Mouse (Mus musculus) regulatory T cell (primary cell): ENCODE measurements around the gene Zfp985.
"Not testable (repeated sequence)": the region's sequence is repeated elsewhere in the genome, so short reads cannot be mapped to it uniquely, and the experiment has no call there.

Experiments
- in situ Hi-C: fragments of 300-600 bp; cut with MboI, MseI; formaldehyde crosslinking; loops from one replicate; pipeline ENCODE4 v1.15.1; 2025; ENCODE audit warnings: high pct_unique_total_duplicates

The Zfp985 gene

GRCm38 (mm10) chr4:147553071-147553470 lies at the start of gene Zfp985:
Gene Zfp985, plus strand, starts transcription at chr4:147553277.
- in situ Hi-C loops: loop anchor here (25.0 kb wide), 1 partner anchor 741 kb away; no protein-coding TSS in a partner anchor

- in situ Hi-C loops: loop anchor here (10.0 to 25.0 kb wide), 2 partner anchors 524 to 1647 kb away; partner anchors contain the start of gene Zfp986
Measured at GRCm38 (mm10) chr4:147509174-147509573, 43.9 kb upstream of the Zfp985 start.

GRCm38 (mm10) chr4:147518981-147519380 lies 34.1 kb upstream of the Zfp985 start:
- in situ Hi-C loops: loop anchor here (5.0 to 25.0 kb wide), 5 partner anchors 68 to 1962 kb away; partner anchors contain the start of gene Zfp986

DNA sequence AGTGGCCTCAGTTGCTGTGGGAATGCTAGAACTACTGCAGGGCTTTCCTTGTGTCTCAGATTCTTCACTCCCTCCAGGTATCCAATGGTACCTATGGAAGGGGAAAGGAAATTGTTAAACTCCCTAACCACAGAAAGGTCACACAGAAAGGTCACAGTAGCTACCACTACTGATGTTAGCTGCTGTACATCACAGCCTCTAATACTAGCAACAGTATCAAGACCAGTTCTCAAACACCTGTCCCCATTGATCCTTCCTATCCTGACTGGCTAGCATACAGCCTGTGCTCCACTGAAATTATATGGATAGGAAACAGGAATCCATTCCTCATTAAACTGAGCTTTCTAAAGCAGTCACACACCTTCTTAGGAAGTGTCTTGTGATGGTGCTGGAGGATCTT lies 33.0 kb upstream of the Zfp985 start:
- in situ Hi-C loops: loop anchor here (25.0 kb wide), 1 partner anchor 1658 kb away; the partner anchor contains the start of gene Zfp986

- in situ Hi-C loops: no loop called here
Measured at GRCm38 (mm10) chr4:147525125-147525524, 28.0 kb upstream of the Zfp985 start.

DNA sequence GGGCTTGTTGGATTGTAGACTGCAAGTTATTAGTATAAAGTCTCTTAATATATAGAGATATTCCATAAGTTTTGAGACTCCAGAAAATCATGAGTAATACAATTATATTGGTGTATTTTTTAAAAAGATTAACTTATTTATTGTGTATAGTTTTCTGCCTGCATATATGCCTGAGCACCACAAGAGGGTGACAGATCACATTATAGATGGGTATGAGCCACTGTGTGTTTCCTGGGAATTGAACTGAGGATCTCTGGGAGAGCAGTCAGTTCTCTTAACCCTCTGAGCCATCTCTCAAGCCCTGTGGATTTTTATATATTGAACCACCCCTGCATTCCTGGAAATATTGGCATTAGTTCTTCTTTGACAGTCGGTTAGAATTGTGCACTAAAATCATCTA lies 22.7 kb upstream of the Zfp985 start:
- in situ Hi-C loops: no loop called here

DNA sequence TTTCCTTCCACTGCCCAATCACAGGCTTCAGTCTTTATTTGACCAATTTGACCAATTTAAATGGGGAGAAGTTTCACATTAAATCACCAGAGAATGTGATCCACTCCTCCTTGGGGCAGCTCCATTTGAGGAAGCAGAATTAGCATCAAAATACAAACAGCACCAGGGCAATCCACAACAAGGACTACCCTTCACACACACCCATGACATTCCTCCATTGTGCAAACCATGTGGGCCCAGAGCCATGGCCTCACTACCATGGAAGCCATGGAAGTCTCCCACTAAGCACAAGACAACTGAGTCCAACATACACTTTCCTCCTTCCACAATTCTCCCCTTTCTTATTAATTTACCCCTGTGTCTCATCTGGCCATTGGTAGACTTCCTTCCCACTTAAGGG lies 17.2 kb upstream of the Zfp985 start:
- in situ Hi-C loops: not testable (repeated sequence)

DNA sequence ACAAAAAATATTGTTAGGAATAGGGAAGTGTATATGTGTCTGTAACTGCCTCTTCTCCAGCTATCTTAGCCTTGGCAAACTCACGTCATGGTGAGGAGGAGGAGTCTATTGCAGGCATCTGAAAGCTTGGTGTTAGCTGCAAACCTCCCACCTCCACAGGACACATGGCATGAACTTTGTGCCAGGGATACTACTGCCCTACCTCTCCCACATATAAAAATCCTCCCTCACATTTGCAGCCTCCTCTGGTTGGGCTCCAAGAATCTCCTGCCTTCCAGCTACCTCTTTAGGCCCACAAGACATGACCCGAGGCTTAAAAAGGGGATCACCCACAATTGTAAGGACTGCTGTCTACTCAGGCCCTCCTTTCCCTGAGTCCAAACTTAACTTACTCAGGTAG lies 15.4 kb upstream of the Zfp985 start:
- in situ Hi-C loops: no loop called here

DNA sequence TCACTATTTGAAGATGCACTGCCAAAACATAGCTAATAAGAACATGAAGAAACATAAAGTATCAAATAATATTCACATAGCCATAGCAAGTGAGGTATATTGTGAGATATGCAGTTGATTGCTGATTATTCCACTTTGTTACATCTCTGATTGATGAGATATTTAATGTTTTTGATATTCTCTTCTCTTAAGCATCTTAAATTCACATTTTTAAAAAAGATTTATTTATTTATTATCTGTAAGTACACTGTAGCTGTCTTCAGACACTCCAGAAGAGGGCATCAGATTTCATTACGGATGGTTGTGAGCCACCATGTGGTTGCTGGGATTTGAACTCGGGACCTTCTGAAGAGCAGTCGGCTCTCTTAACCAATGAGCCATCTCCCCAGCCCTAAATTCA lies 13.2 kb upstream of the Zfp985 start, which contains the start of gene Gm16503:
TSS of gene Gm16503 (plus strand) at position 301 of the 400 bp plus-strand sequence.
- in situ Hi-C loops: not testable (repeated sequence)

DNA sequence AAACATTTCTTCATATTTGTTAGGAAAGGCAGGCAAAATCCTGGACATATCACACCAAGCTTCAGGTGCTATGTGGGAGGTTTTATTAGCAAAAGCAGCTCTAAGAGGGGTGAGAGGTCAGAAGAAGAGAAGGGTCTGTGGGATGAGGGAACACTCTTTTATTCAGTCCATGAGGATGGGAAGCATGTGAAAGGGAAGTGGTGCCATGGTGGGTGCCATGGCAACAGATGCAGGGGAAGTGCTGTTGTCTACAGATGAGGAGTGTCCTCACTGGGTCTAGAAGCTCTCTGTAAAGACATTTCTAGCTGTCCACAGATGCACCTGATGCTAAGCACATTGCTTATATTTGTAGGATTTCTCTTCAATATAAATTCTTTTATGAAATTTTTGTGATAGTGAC lies 12.0 kb upstream of the Zfp985 start:
- in situ Hi-C loops: no loop called here

DNA sequence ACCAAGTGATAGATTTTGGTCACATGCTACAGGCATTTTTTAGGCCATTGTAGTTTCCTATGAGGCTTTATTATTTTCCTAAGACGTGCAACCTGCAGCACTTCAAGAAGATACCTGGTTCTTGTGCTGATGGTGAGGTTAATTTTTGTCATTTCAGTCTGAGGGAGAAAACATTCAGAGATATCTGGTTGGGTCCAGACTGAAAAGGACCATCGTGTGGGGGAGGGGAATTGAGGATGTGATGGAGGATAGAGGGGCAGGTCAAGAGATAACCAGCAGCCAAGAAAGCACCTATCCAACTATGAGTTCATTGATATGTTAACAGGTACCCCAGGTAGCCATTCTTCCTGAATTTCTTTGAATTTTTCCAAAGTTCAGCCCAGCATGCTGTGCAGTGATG lies 1.3 kb downstream of the Zfp985 start:
- in situ Hi-C loops: loop anchor here (25.0 kb wide), 1 partner anchor 742 kb away; no protein-coding TSS in a partner anchor

- in situ Hi-C loops: loop anchor here (25.0 kb wide), 1 partner anchor 745 kb away; no protein-coding TSS in a partner anchor
Measured at GRCm38 (mm10) chr4:147556921-147557320, 3.8 kb downstream of the Zfp985 start.

GRCm38 (mm10) chr4:147558011-147558410 lies 4.9 kb downstream of the Zfp985 start:
- in situ Hi-C loops: loop anchor here (25.0 kb wide), 1 partner anchor 746 kb away; no protein-coding TSS in a partner anchor

GRCm38 (mm10) chr4:147559096-147559495 lies 6.0 kb downstream of the Zfp985 start:
- in situ Hi-C loops: loop anchor here (25.0 kb wide), 1 partner anchor 747 kb away; no protein-coding TSS in a partner anchor

DNA sequence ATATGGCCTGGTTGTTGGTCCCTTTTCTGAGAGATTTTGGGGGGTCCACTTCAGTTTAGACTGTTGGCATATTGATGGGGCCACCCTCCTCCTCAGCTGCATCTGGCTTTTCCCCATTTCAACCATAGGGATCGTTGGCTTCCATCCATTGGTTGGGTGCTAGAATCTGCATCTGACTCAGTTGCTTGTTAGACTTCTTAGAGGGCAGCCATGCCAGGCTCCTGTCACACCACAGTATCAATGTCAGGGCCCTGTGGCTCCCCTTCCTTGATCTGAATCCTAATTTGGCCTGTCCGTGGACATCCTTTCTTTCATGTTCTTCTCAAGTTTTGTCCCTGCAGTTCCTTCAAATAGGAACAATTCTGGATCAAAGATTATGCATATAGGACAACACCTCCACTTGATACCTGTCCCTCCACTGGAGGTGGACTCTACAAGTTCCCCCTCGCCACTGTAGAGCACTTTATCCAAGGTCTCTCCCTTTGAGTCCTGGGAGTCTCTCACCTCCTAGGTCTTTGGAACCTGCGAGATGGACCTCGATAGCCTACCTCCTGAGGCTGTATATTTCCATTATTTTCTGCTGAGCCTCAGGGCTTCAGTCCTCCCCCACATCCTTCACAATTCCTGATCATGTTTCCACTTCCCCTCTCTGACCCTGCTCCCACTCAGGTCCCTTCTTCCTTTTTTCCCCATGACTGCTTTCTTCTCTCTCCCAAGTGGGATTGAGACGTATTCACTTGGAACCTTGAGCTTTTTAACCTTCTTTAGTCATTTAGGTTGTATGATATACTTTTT lies 12.5 kb downstream of the Zfp985 start:
- in situ Hi-C loops: loop anchor here (5.0 to 25.0 kb wide), 3 partner anchors 252 to 1688 kb away; no protein-coding TSS in a partner anchor

DNA sequence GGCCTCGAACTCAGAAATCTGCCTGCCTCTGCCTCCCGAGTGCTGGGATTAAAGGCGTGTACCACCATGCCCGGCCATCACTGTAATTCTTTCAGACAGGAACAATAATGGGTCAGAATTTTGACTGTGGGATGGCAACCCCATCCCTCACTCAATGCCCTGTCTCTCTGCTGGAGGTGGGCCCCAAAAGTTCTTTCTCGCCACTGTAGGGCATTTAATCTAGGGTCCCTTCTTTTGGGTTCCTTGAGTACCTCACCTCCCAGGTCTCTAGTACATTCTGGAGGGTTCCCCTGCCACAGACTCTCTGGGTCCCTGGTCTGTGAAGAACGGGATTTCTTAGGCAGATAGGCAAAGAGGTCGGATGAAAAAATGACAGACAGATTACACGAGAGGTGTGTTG lies 18.1 kb downstream of the Zfp985 start:
- in situ Hi-C loops: loop anchor here (25.0 kb wide), 1 partner anchor 759 kb away; no protein-coding TSS in a partner anchor

- in situ Hi-C loops: not testable (repeated sequence)
Measured at GRCm38 (mm10) chr4:147579371-147579770, 26.3 kb downstream of the Zfp985 start.

DNA sequence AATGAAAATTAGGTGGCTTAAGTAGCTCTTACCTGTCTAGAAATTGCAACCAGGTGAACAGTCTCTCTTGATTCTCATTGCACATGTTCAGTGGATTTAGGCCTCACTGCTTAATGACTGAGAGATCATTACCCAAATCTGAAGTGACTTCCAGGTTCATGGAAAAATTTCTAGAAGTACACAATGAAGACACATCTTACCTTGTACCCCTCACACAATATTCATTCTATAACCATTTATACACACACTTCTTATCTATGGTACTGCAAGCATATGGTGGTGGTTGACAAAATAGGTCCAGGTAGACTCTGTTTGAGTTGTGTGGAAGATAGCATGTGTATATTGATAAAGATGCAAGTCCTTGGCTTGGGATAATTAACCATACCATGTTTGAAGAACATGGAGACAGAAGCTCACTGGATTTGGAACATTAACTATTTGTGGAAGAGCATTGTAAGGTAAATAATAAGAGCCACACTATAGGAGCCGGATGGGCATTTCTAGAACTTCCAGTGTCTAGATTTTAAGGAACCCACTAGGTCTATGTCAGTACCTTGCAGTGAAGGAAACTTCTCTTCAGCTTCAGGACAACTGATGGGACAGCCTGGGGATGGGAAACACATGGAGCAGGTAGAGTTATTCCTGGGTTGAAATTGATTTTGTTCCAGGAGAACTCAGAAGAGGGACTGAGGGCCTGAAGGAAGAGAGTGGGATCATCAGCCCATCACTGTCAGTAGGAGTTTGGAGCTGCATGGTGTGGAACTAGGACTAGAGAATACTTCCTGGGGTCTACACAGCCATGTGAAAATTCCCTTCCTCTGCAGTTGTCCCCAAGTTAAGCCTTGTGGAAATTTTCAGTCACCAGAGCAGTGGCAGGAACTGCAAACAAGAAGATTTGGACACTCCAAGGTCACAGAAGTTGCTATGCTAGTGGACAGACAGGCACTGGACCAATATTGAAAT lies 33.7 kb downstream of the Zfp985 start:
- in situ Hi-C loops: loop anchor here (5.0 kb wide), 2 partner anchors 69 to 249 kb away; no protein-coding TSS in a partner anchor

DNA sequence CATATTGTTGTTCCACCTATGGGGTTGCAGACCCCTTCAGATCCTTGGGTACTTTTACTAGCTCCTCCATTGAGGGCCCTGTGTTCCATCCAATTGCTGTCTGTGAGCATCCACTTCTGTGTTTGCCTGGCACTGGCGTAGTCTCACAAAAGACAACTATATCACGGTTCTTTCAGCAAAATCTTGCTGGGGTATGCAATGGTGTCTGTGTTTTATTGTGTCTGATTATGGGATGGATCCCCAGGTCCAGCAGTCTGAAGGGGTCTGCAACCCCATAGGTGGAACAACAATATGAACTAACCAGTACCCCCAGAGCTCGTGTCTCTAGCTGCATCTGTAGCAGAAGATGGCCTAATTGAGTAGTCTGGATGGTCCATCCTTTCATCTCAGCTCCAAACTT lies 41.6 kb downstream of the Zfp985 start:
- in situ Hi-C loops: not testable (repeated sequence)

DNA sequence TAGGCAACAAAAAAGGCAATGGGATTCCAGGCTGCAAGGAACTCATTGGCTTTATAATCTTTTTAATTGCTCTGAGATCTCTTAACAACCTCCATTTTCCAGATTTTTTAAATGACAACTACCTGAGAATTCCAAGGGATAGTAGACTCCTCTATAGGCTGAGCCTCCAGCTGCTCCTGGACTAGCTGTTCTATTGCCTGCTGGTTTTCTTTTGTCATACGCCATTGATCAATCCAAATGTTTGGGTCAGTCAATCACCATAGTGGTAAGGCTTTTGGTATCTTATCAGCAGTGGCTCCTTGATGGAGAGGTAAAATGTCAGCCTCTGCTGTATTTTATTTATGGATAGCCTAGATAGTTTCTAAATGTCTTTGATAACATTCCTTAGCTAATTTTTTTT lies 44.6 kb downstream of the Zfp985 start:
- in situ Hi-C loops: no loop called here

DNA sequence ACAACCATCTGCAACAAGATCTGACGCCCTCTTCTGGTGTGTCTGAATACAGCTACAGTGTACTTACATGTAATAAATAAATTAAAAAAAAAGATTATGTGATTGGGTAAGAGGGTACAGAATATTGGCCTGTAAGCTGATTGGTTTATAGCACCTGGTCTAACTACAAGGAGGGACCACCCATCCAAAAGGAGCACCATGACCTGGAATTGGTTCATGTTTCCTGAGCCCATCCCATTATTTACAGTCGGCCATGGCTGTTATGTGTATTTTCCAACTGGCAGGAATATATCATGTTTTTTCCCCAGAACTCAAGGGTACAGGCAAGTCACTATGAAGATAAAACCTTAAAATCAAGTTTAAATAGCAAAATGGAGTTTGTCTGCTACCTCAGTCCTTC lies 45.8 kb downstream of the Zfp985 start:
- in situ Hi-C loops: no loop called here
